Mouse (Mus musculus) heart, embryonic 16.5 days (tissue): ENCODE results near the gene Epb41l2. TPM values are rescaled to one million over a fixed set of nuclear protein-coding genes. Genes with fewer than 3 reads are reported as not detected.

Source experiments
- ATAC-seq: fragments of 200-750 bp; cut with Nextera tagmentation; replicated peaks from 2 replicates; pipeline ENCODE4 v1.8.0; 2017; ENCODE audit warnings: moderate number of reproducible peaks; ENCODE audit not compliant: insufficient read depth, low FRiP score; ENCODE audit errors: extremely low read depth
- H3K27ac ChIP-seq: fragments of 300-500 bp; sonication (generic); 2 replicates; pipeline ENCODE4 v1.5.1; 2014; ENCODE audit warnings: mild to moderate bottlenecking, low read length, control low read depth, moderate library complexity
- H3K27me3 ChIP-seq: fragments of 300-500 bp; sonication (generic); 2 replicates; pipeline ENCODE4 v1.6.1; 2014; ENCODE audit warnings: low read length, mixed read lengths; ENCODE audit not compliant: control insufficient read depth, insufficient read depth
- H3K36me3 ChIP-seq: fragments of 300-500 bp; sonication (generic); 2 replicates; pipeline ENCODE4 v1.6.1; 2014; ENCODE audit not compliant: control insufficient read depth, insufficient read depth
- H3K4me1 ChIP-seq: fragments of 300-500 bp; sonication (generic); 2 replicates; pipeline ENCODE4 v1.6.1; 2014; ENCODE audit warnings: low read length, mixed read lengths; ENCODE audit not compliant: control insufficient read depth, insufficient read depth
- H3K4me2 ChIP-seq: fragments of 300-500 bp; sonication (generic); 2 replicates; pipeline ENCODE4 v1.6.1; 2014; ENCODE audit warnings: low read depth, mild to moderate bottlenecking, control low read depth, low read length
- H3K4me3 ChIP-seq: fragments of 300-500 bp; sonication (generic); 2 replicates; pipeline ENCODE4 v1.5.1; 2014; ENCODE audit warnings: mild to moderate bottlenecking, control low read depth, low read length
- H3K9ac ChIP-seq: fragments of 300-500 bp; sonication (generic); 2 replicates; pipeline ENCODE4 v1.6.1; 2014; ENCODE audit warnings: low read length, control low read depth
- H3K9me3 ChIP-seq: fragments of 300-500 bp; sonication (generic); replicated peaks from 2 replicates; pipeline ENCODE4 v1.6.1; 2016; ENCODE audit warnings: low read length; ENCODE audit not compliant: control insufficient read depth
- WGBS: fragments of 180-500 bp; shearing (Covaris S2); extraction: QIAGEN DNeasy Blood & Tissue Kit; methylation state at CpG from one replicate; pipeline ENCODE4 v1.1.7; 2014; 5-methylcytosine and 5-hydroxymethylcytosine counted together
- polyA plus RNA-seq: library from polyadenylated mRNA; unstranded; fragments of >200 nt; fragmentation: Nextera tagmentation; extraction: Ambion mirVana; gene quantifications from 2 replicates; pipeline ENCODE4 v1.2.1, GENCODE M21; 2015

The Epb41l2 gene
- polyA plus RNA-seq, 1 experiment from 2014 or later: 49.8 TPM

GRCm38 (mm10) chr10:25519954-25520353, 160.4 kb downstream of the Epb41l2 start:
- Histone ChIP-seq H3K4me1 (no peaks in the 10 kb centered on the region), H3K9me3 (no peaks in the 10 kb centered on the region), H3K4me3 (no peak overlapping the region), H3K4me2 (no peak overlapping the region), H3K27me3 (no peaks in the 10 kb centered on the region), H3K9ac (no peak overlapping the region), H3K36me3 (peaks cover 25% of the 10 kb centered on the region), H3K27ac (no peak overlapping the region)
- 0 out of 2 replicates have a peak, but pooled peaks have one; percentile 18 for ATAC-seq
- 58% methylated on average over 3 of the region's 3 CpGs for WGBS

DNA sequence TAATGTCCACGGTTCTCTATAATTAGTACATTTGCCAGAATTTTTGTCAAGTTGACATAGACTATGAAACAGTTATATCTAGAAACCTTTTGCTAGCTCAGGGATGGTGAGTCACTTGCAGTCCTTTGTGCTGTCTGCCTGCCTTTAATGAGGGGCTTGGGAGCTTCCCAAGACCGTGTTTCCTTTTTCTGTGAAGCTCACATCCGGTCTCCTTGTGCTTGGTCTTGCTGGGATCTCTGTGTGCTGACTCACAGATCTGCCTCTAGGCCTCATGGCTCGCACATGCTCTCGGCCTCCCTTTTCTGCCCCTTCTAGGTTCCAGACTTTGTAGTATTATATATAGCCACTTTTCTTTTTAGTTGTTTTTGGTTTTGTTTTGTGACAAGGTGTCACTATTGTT, 160.8 kb downstream of the Epb41l2 start:
- 64% methylated on average over 5 of the region's 5 CpGs for WGBS
- Histone ChIP-seq H3K4me3 (no peak overlapping the region), H3K27ac (no peak overlapping the region), H3K9ac (no peak overlapping the region), H3K4me1 (no peaks in the 10 kb centered on the region), H3K9me3 (no peaks in the 10 kb centered on the region), H3K4me2 (no peak overlapping the region), H3K27me3 (no peaks in the 10 kb centered on the region), H3K36me3 (peaks cover 21% of the 10 kb centered on the region)
- ATAC-seq: peak; percentile 55; the same call in 1 of the 2 replicates

DNA sequence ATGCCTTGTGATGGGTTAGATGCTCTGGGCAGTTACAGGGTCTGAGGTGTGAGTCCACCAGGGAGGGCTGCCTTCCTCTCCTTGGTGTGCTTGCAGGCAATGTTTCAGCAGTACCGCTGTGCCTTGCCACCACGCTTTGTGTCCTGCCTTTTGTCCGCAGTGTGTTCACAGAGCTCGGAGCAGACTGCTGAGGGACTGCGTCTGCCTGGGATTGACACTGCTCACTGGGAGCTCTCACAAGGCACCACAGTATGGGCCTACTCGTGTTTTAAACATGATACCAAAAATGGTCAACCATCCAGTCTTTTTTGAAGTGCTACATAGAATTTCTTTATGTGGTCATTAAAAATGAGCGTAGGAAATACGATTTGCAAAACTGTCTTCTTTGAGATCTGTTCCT, 164.1 kb downstream of the Epb41l2 start:
- H3K9me3 ChIP-seq: no peaks in the 10 kb centered on the region
- no peak overlapping the region for H3K27ac ChIP-seq
- H3K4me2 ChIP-seq: no peak overlapping the region
- no peak overlapping the region for H3K4me3 ChIP-seq
- no peaks in the 10 kb centered on the region for H3K27me3 ChIP-seq
- peaks cover 10% of the 10 kb centered on the region for H3K36me3 ChIP-seq
- H3K9ac ChIP-seq: no peak overlapping the region
- no peak for ATAC-seq
- no peaks in the 10 kb centered on the region for H3K4me1 ChIP-seq
- WGBS: 91% methylated on average over 8 of the region's 8 CpGs

- no peak for ATAC-seq
- 70% methylated on average over 4 of the region's 4 CpGs for WGBS
- Histone ChIP-seq H3K4me2 (no peak overlapping the region), H3K27me3 (no peaks in the 10 kb centered on the region), H3K4me1 (no peaks in the 10 kb centered on the region), H3K4me3 (no peak overlapping the region), H3K27ac (no peak overlapping the region), H3K36me3 (peaks cover 8% of the 10 kb centered on the region), H3K9me3 (no peaks in the 10 kb centered on the region), H3K9ac (no peak overlapping the region)
Observed at GRCm38 (mm10) chr10:25526156-25526555, 166.6 kb downstream of the Epb41l2 start.

DNA sequence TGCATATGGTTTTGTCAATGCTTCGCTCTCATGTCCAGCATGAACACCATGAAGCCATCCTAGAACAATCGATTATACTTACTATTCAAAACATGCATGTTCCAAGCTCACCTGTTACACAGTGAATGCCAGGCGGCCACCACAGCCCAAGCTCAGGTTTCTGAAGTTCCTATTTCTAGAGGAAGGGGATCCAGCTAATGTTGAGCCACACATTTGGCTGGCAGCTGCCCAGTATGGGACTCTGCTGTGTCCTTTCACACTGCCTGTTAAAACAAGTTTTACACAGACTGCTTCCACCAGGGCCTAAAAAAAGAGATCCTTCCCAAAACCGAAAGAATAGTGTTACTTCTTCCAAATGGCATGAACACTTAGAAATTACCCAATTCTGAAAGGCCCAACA, 167.0 kb downstream of the Epb41l2 start:
- 92% methylated on average over 4 of the region's 4 CpGs for WGBS
- no peak overlapping the region for H3K4me3 ChIP-seq
- no peak for ATAC-seq
- no peaks in the 10 kb centered on the region for H3K4me1 ChIP-seq
- no peaks in the 10 kb centered on the region for H3K9me3 ChIP-seq
- no peak overlapping the region for H3K4me2 ChIP-seq
- H3K9ac ChIP-seq: no peak overlapping the region
- H3K27me3 ChIP-seq: no peaks in the 10 kb centered on the region
- H3K27ac ChIP-seq: no peak overlapping the region
- peaks cover 8% of the 10 kb centered on the region for H3K36me3 ChIP-seq

- Histone ChIP-seq H3K4me2 (no peak overlapping the region), H3K27ac (no peak overlapping the region), H3K36me3 (peaks cover 8% of the 10 kb centered on the region), H3K27me3 (no peaks in the 10 kb centered on the region), H3K9me3 (no peaks in the 10 kb centered on the region), H3K4me3 (no peak overlapping the region), H3K4me1 (no peaks in the 10 kb centered on the region), H3K9ac (no peak overlapping the region)
- ATAC-seq: no peak
- WGBS: 73% methylated on average over 3 of the region's 3 CpGs
Observed at GRCm38 (mm10) chr10:25527126-25527525, 167.5 kb downstream of the Epb41l2 start.

DNA sequence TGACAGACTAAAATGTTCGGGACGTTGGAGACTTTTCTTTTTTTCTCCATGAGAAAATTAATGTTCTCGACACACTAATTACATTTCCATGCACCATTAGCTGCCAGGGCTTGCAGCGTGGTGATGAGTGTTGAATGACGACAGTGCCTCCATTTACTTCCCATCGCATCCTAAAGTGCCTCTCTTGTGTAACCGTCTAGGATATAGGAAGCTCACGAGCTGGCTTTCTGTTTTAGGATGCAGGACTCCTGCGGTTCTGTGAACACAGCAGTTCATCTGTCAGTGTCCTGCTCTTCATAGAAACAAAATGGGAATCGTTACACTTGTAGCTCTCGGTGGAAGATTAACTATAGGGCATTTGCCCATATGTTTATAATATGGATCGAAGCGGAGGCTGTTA, 171.7 kb downstream of the Epb41l2 start:
- Histone ChIP-seq H3K4me1 (peaks cover 13% of the 10 kb centered on the region), H3K4me2 (no peak overlapping the region), H3K36me3 (no peaks in the 10 kb centered on the region), H3K9ac (no peak overlapping the region), H3K27me3 (no peaks in the 10 kb centered on the region), H3K9me3 (no peaks in the 10 kb centered on the region), H3K4me3 (no peak overlapping the region), H3K27ac (no peak overlapping the region)
- 72% methylated on average over 13 of the region's 13 CpGs for WGBS
- ATAC-seq: no peak

DNA sequence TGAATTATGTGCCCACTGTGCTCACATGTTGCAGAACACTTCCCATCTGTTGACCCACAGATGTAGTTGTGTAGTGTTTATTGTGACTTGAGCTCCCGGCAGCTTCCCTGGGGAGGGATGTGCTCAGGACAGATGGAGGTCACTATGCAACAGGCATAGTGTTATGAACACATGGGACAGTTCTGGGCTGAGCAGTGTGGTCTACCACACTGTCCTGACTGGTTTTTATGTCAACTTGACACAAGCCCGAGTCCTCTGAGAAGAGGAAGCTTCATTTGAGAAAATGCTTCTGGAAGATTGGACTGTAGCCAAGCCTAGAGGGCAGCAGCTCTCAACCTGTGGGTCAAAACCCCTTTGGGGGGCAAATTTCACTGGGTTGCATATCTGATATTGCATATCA, 173.5 kb downstream of the Epb41l2 start:
- Histone ChIP-seq H3K36me3 (no peaks in the 10 kb centered on the region), H3K4me1 (peaks cover 13% of the 10 kb centered on the region), H3K27me3 (no peaks in the 10 kb centered on the region), H3K27ac (no peak overlapping the region), H3K9ac (no peak overlapping the region), H3K9me3 (no peaks in the 10 kb centered on the region), H3K4me2 (no peak overlapping the region), H3K4me3 (no peak overlapping the region)
- 31% methylated on average over 2 of the region's 2 CpGs for WGBS
- ATAC-seq: no peak

DNA sequence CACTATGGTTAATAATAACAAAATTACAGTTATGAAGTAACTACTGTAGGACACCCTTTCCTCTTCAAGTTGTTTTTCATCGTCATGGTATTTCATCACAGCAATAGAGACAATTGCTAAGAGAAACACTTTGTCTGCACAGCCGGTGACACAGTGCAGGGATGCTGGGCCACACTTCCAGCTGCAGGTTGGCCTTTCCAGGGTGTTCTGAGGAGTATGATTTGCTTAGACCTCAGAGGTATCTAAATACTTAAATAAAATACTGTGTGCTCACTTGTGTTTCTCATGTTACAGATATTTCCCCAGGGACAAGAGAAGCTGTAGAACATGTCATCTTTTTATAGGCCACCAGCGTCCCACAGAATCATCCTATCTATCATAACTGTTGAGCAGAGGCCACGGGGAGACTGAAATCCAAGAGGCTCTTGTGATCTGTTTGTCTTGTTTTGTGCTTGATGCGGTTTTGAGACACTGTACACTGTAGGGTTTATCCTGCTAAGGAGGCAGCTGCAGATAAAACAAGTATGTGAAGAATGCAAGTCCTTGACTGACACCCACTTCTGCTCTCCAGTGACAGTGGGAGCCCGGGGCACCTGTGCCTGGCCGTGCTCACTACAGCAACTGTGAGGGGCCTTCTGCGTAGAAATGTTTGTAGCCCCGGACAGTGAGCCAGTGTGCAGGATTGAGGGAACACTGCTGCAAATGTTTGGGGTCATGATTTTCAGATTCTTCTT, 174.1 kb downstream of the Epb41l2 start:
- no peaks in the 10 kb centered on the region for H3K27me3 ChIP-seq

More for the DNA sequence above, 174.1 kb downstream of the Epb41l2 start:
- WGBS: 34% methylated on average over 9 of the region's 9 CpGs
- Histone ChIP-seq H3K9me3 (no peaks in the 10 kb centered on the region), H3K4me1 (peaks cover 13% of the 10 kb centered on the region), H3K27ac (no peak overlapping the region), H3K9ac (no peak overlapping the region), H3K4me2 (no peak overlapping the region), H3K4me3 (no peak overlapping the region), H3K36me3 (no peaks in the 10 kb centered on the region)
- ATAC-seq: peak; percentile 73
